Mouse (Mus musculus): ENCODE data around the gene Selenbp1.
"Not testable (repeated sequence)": the region's sequence is repeated elsewhere in the genome, so short reads cannot be mapped to it uniquely, and the experiment has no call there.

Gene Selenbp1

GRCm38 (mm10) chr3:94932279-94932678 lies 577 bp upstream of the Selenbp1 start:
- not testable (repeated sequence) for DNase-seq (ENCODE audit: low read depth, low spot score)

GRCm38 (mm10) chr3:94933604-94934003 lies 748 bp downstream of the Selenbp1 start:
- not testable (repeated sequence) for DNase-seq (ENCODE audit: low read depth, low spot score)

- not testable (repeated sequence) for DNase-seq (ENCODE audit: low read depth, low spot score)
Observed at GRCm38 (mm10) chr3:94934564-94934963, 1.7 kb downstream of the Selenbp1 start.

DNA sequence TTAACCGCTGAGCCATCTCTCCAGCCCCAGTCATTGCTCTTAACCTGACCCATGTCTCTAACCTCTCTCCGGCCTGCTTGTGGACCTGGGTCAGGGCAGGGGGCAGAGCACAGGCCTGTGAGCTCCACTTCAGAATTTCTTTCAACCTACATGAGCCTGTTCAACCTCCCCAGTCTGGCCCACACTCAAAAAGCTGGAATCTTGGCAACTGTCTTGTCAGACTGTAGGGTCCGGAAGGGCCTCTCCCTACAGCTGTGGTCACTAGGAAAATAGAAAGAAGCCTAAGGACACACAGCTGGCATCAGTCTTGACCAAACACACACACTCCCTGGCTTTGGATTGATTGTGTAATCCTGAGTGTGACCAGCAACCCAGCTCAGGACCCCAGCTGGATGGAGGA lies 2.5 kb downstream of the Selenbp1 start:
- DNase-seq (ENCODE audit: low read depth, low spot score) = not testable (repeated sequence)

GRCm38 (mm10) chr3:94936147-94936546 lies 3.3 kb downstream of the Selenbp1 start:
- not testable (repeated sequence) for DNase-seq (ENCODE audit: low read depth, low spot score)

- not testable (repeated sequence) for DNase-seq (ENCODE audit: low read depth, low spot score)
Observed at GRCm38 (mm10) chr3:94937194-94937593, 4.3 kb downstream of the Selenbp1 start.

GRCm38 (mm10) chr3:94940033-94940432 lies 7.2 kb downstream of the Selenbp1 start:
- DNase-seq (ENCODE audit: low read depth, low spot score) = not testable (repeated sequence)

DNA sequence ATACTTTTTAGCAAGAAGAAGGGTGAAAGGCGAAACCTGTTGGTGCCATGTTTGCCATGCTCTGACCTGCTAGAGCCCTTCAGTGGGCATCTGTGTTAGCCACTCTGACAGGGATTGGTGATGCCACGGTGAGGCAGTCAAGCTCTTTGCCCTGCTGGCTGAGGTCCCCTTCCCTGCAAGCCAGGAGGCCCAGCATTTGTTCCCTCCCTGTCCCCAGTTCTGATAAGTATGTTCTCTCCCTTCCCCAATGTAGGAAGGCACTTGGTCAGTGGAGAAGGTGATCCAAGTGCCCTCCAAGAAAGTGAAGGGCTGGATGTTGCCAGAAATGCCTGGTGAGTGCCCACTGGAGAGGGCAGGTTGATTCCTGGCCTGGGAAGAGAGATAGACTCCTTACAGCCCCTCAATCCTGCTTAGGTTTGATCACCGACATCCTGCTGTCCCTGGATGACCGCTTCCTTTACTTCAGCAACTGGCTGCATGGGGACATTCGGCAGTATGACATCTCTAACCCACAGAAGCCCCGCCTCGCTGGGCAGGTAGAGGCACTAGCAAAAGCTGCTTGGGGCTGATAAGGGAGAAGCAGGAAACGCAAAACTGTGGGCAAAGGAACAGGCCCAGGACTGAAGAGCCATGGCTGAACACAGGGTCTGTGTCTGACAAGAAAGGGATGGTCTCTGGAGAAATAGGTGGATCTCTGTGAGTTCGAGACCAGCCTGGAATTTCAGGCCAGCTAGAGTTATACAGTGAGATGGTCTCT lies 9.5 kb downstream of the Selenbp1 start:
- DNase-seq (ENCODE audit: low read depth, low spot score) = not testable (repeated sequence)

- not testable (repeated sequence) for DNase-seq (ENCODE audit: low read depth, low spot score)
Observed at GRCm38 (mm10) chr3:94943706-94944105, 10.8 kb downstream of the Selenbp1 start.

- peak; percentile 57 for DNase-seq (ENCODE audit: low read depth, low spot score)
Observed at GRCm38 (mm10) chr3:94948066-94948614, 15.3 kb downstream of the Selenbp1 start.

DNA sequence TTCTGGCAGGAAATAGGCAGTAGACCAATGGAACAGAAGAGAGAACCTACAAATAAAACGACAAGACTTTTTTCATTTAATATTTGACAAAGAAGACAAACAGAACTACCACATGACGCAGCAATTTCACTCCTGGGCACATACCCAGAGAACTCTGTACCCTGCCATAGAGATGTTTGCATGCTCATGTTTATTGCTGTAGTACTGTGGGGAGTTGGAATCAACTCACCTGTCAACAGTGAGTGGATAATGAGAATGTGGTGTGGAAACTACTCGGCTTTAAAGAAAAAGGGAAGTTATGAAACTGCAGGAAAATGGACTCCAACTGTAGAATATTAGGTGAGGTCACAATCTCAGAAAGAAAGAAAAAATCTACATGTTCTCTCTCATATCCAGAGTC lies 16.8 kb downstream of the Selenbp1 start:
- DNase-seq (ENCODE audit: low read depth, low spot score) = peak; percentile 22

DNA sequence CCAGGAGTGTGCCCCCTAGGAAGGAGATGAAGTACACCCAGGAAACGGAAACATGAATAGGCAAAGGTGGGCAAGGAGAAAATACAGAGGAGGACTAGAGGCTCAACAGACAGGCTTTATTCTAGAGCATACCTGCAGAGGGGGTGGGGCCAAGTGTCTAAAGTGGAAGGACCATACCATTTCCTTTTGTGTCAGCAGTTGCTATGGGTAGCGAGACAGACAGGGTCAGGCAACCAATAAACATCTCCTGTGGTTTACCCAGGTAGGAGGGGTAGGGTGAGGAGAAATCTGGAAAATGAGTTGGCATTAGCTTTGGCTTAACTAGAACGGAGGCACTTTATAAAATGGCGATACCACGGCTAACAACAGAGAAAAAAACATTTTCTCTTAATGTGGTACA lies 19.9 kb downstream of the Selenbp1 start:
- DNase-seq (ENCODE audit: low read depth, low spot score) = peak; percentile 88

DNA sequence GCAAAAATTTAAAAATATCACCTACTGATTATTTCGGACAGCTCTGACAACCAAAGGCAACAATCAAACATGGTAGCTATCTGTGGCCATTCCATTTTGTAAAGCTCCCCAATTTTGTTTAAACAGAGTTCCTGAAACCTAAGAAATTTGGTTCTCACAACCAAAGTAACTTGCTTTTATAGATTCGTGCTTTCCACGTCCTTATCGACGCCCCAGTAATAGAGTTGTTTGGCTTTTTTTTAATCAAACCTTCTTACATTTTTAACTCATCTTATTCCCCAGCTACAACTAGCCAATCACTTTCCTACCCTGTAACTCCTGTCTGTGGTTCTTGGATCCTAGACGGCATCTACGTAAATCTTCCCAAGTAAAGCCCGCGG lies 20.5 kb downstream of the Selenbp1 start:
- no peak for DNase-seq (ENCODE audit: low read depth, low spot score)

DNA sequence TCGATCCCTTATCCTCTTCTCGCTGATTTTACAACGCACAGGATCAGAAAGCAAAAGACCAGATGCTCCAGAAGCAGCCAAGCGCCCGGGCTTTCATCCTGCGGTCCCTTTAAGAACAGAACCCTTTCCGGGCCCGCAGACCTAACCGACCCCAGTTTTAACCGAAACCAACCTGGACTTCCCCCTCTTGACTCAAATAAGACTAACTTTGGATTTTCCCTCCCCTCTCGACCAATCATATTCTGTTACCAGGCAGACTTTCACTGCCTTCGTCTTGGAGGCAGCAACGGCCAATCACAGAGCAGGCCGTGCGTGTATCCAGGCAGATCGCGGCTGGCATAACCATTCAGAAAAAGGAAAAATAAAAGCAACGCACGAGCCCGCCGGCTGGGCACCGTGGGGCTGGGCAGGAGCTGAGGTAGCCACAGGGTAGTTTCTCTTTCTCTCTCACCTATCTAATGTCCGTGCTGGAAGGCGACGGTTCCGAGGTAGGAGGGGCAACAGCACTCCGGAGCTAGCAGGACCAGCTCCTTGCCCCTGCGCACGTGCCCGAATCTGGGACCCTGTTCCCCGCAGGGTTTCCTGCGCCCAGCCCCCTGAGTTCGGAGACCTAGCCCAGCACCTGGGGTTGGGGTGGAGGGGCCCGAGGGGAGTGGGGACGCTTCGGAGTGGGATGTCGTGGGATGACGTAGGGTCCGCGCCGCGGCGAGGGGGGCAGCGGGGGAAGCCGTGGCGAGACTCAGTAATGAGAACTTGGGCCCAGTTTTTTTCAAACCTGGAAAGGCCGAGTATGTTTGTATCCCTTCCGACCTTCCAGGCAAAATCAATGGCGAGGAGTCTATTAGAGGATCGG lies 21.1 kb downstream of the Selenbp1 start, which contains the start of gene Rfx5:
TSS of gene Rfx5 (plus strand) at position 312 of the 853 bp plus-strand sequence.
- DNase-seq (ENCODE audit: low read depth, low spot score) = peak; percentile 99

DNA sequence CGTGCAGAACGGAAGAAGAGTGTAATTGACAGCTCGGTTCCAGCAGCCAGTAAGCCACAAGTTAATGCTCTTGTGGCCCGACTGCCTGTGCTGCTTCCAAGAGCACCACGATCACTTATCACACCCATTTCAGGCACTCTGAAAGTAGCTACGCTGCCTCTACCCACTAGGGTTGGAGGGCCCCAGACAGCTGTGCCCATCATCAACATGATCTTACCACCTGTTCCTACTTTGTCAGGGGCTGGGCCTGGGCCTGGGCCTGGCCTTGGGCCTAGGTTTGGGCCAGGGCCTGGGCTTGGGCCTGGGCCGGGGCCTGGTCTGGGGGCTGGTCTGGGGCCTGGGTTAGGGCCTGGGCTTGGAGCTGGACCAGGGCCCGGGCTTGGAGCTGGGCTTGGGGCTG lies 25.4 kb downstream of the Selenbp1 start:
- DNase-seq (ENCODE audit: low read depth, low spot score) = no peak

DNA sequence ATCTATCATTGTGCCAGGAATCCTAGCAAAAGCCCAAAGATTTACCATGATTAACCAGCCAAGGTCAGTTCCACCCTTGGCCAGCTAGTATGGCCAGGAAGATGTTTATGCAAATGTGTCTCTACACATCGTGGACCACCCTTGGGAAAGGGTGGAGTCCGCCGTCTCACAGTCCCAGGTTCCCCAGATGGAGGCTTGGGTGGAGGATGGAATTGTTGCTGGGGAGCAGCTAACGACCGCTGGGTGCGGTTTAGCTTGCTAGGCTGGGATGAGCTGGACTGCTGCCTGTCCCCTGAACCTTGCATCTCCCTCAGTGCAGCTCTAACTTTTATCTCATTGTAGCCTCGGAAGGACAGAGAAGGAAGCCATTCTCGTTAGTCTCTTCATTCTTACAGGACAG lies 27.0 kb downstream of the Selenbp1 start:
- DNase-seq (ENCODE audit: low read depth, low spot score) = no peak

GRCm38 (mm10) chr3:94960322-94960721 lies 27.5 kb downstream of the Selenbp1 start:
- DNase-seq (ENCODE audit: low read depth, low spot score) = no peak

- DNase-seq (ENCODE audit: low read depth, low spot score) = peak; percentile 65
Observed at GRCm38 (mm10) chr3:94964989-94965388, 32.1 kb downstream of the Selenbp1 start.

- DNase-seq (ENCODE audit: low read depth, low spot score) = peak; percentile 83
Observed at GRCm38 (mm10) chr3:94965878-94966277, 33.0 kb downstream of the Selenbp1 start.

GRCm38 (mm10) chr3:94972552-94972951 lies 39.7 kb downstream of the Selenbp1 start:
- DNase-seq (ENCODE audit: low read depth, low spot score) = no peak

GRCm38 (mm10) chr3:94973620-94974019 lies 40.8 kb downstream of the Selenbp1 start:
- no peak for DNase-seq (ENCODE audit: low read depth, low spot score)

DNA sequence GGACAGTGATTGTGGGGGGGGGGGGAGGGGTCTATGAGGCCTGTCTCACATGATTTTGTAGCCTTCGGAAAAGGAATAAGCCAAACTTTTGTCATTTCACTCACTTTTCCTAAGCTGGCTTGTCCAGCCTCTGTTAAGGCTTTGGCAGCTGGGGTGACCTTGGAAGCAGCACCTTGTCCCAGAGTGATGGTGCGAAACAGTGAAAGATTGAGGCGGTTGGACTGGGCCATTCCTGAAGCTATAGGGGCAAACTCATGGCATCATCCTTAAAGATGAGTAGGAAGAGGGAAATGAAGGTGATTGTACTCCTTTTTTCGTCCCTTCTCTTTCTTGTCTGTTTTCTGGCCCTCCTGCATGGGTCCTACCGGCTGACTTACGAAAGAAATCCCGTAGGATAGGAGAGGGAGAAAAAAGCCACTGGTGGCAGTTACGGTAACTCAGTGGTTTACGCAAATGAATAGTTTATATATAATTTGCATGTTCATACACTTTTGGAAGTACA lies 41.2 kb downstream of the Selenbp1 start:
- no peak for DNase-seq (ENCODE audit: low read depth, low spot score)

Data from A20 (cell line).